Mouse (Mus musculus) limb, embryonic 12.5 days (tissue): ENCODE results near the gene 1700029P11Rik. TPM values are rescaled to one million over a fixed set of nuclear protein-coding genes. Genes with fewer than 3 reads are reported as not detected.

Experiments used
- ATAC-seq: fragments of 200-750 bp; cut with Nextera tagmentation; 2 replicates; pipeline ENCODE4 v1.8.0; 2017; ENCODE audit warnings: low read depth, moderate TSS enrichment; ENCODE audit not compliant: insufficient number of reproducible peaks, insufficient read depth, low FRiP score, low TSS enrichment
- H3K27ac ChIP-seq: fragments of 300-500 bp; sonication (generic); 2 replicates; pipeline ENCODE4 v1.5.1; 2016; ENCODE audit warnings: mild to moderate bottlenecking, moderate library complexity
- H3K27me3 ChIP-seq: fragments of 300-500 bp; sonication (generic); 2 replicates; pipeline ENCODE4 v1.6.1; 2016; ENCODE audit warnings: mild to moderate bottlenecking, moderate library complexity
- H3K36me3 ChIP-seq: fragments of 300-500 bp; sonication (generic); 2 replicates; pipeline ENCODE4 v1.6.1; 2016; ENCODE audit warnings: mild to moderate bottlenecking, moderate library complexity
- H3K4me1 ChIP-seq: fragments of 300-500 bp; sonication (generic); replicated peaks from 2 replicates; pipeline ENCODE4 v1.6.1; 2016
- H3K4me2 ChIP-seq: fragments of 300-500 bp; sonication (generic); 2 replicates; pipeline ENCODE4 v1.6.1; 2016; ENCODE audit warnings: mild to moderate bottlenecking, moderate library complexity
- H3K4me3 ChIP-seq: fragments of 300-500 bp; sonication (generic); replicated peaks from 2 replicates; pipeline ENCODE4 v1.5.1; 2016; ENCODE audit warnings: mild to moderate bottlenecking
- H3K9ac ChIP-seq: fragments of 300-500 bp; sonication (generic); replicated peaks from 2 replicates; pipeline ENCODE4 v1.6.1; 2016; ENCODE audit warnings: mild to moderate bottlenecking, moderate library complexity
- H3K9me3 ChIP-seq: fragments of 300-500 bp; sonication (generic); 2 replicates; pipeline ENCODE4 v1.6.1; 2016; ENCODE audit warnings: mild to moderate bottlenecking, moderate library complexity
- WGBS: fragments of 180-500 bp; shearing (Covaris S2); methylation state at CpG from one replicate; pipeline ENCODE4 v1.1.7; 2016; 5-methylcytosine and 5-hydroxymethylcytosine counted together
- polyA plus RNA-seq: library from polyadenylated mRNA; unstranded; fragments of >200 nt; fragmentation: Nextera tagmentation; extraction: Ambion mirVana; gene quantifications from 2 replicates; pipeline ENCODE4 v1.2.1, GENCODE M21; 2016

1700029P11Rik gene
- polyA plus RNA-seq, 1 experiment from 2014 or later: not detected

GRCm38 (mm10) chr15:82015392-82016100 lies 35.2 kb downstream of the 1700029P11Rik start:
- Histone ChIP-seq H3K9ac (peak overlapping the region; percentile 86), H3K4me3 (peak overlapping the region; percentile 95), H3K27me3 (no peaks in the 10 kb centered on the region), H3K36me3 (peaks cover 19% of the 10 kb centered on the region), H3K27ac (peak overlapping the region; percentile 70; the same call in 1 of the 2 replicates), H3K9me3 (no peaks in the 10 kb centered on the region), H3K4me2 (peak overlapping the region; percentile 96), H3K4me1 (peaks cover 16% of the 10 kb centered on the region)
- WGBS: under 1% methylated on average over 37 of the region's 39 CpGs
- peak; percentile 8; the same call in 1 of the 2 replicates for ATAC-seq

GRCm38 (mm10) chr15:82016101-82016808 lies 35.9 kb downstream of the 1700029P11Rik start:
- Histone ChIP-seq H3K9me3 (no peaks in the 10 kb centered on the region), H3K9ac (peak overlapping the region; percentile 86), H3K4me2 (peak overlapping the region; percentile 96), H3K27ac (peak overlapping the region; percentile 72), H3K4me3 (peak overlapping the region; percentile 95), H3K27me3 (no peaks in the 10 kb centered on the region), H3K4me1 (peaks cover 16% of the 10 kb centered on the region), H3K36me3 (peaks cover 21% of the 10 kb centered on the region)
- peak; percentile 95 for ATAC-seq
- under 1% methylated on average over 53 of the region's 53 CpGs for WGBS

GRCm38 (mm10) chr15:82016830-82017229 lies 36.5 kb downstream of the 1700029P11Rik start:
- peaks cover 16% of the 10 kb centered on the region for H3K4me1 ChIP-seq

GRCm38 (mm10) chr15:82017461-82017860 lies 37.1 kb downstream of the 1700029P11Rik start:
- no peaks in the 10 kb centered on the region for H3K9me3 ChIP-seq
- no peak overlapping the region for H3K9ac ChIP-seq
- H3K36me3 ChIP-seq: peaks cover 30% of the 10 kb centered on the region
- no peak for ATAC-seq
- 75% methylated on average over 4 of the region's 4 CpGs for WGBS
- H3K4me3 ChIP-seq: no peak overlapping the region
- no peak overlapping the region for H3K27ac ChIP-seq
- peaks cover 16% of the 10 kb centered on the region for H3K4me1 ChIP-seq
- no peaks in the 10 kb centered on the region for H3K27me3 ChIP-seq
- no peak overlapping the region for H3K4me2 ChIP-seq

More at GRCm38 (mm10) chr15:82016830-82017229, 36.5 kb downstream of the 1700029P11Rik start:
- H3K4me3 ChIP-seq: peak overlapping the region; percentile 95
- no peak for ATAC-seq
- H3K9me3 ChIP-seq: no peaks in the 10 kb centered on the region
- H3K27me3 ChIP-seq: no peaks in the 10 kb centered on the region
- H3K36me3 ChIP-seq: peaks cover 27% of the 10 kb centered on the region
- 26% methylated on average over 6 of the region's 6 CpGs for WGBS
- H3K4me2 ChIP-seq: peak overlapping the region; percentile 96
- peak overlapping the region; percentile 72 for H3K27ac ChIP-seq
- peak overlapping the region; percentile 69 for H3K9ac ChIP-seq

- no peaks in the 10 kb centered on the region for H3K9me3 ChIP-seq
- H3K4me2 ChIP-seq: no peak overlapping the region
- 89% methylated on average over 3 of the region's 3 CpGs for WGBS
- H3K27me3 ChIP-seq: no peaks in the 10 kb centered on the region
- H3K4me3 ChIP-seq: no peak overlapping the region
- H3K27ac ChIP-seq: no peak overlapping the region
- peaks cover 48% of the 10 kb centered on the region for H3K36me3 ChIP-seq
- no peak for ATAC-seq
- no peak overlapping the region for H3K9ac ChIP-seq
- peaks cover 15% of the 10 kb centered on the region for H3K4me1 ChIP-seq
Measured at GRCm38 (mm10) chr15:82019288-82019687, 38.9 kb downstream of the 1700029P11Rik start.

- Histone ChIP-seq H3K9me3 (no peaks in the 10 kb centered on the region), H3K27me3 (no peaks in the 10 kb centered on the region), H3K27ac (no peak overlapping the region), H3K9ac (no peak overlapping the region), H3K4me1 (no peaks in the 10 kb centered on the region), H3K4me3 (no peak overlapping the region), H3K4me2 (no peak overlapping the region), H3K36me3 (peaks cover 81% of the 10 kb centered on the region)
- WGBS: 89% methylated on average over 13 of the region's 13 CpGs
- no peak for ATAC-seq
Measured at GRCm38 (mm10) chr15:82022535-82023088, 42.3 kb downstream of the 1700029P11Rik start.

- H3K9me3 ChIP-seq: no peaks in the 10 kb centered on the region
- no peak overlapping the region for H3K4me3 ChIP-seq
- no peak for ATAC-seq
- no peaks in the 10 kb centered on the region for H3K4me1 ChIP-seq
- H3K4me2 ChIP-seq: no peak overlapping the region
- H3K9ac ChIP-seq: no peak overlapping the region
- peaks cover 92% of the 10 kb centered on the region for H3K36me3 ChIP-seq
- WGBS: 94% methylated on average over 6 of the region's 6 CpGs
- no peaks in the 10 kb centered on the region for H3K27me3 ChIP-seq
- H3K27ac ChIP-seq: no peak overlapping the region
Measured at GRCm38 (mm10) chr15:82023965-82024635, 43.8 kb downstream of the 1700029P11Rik start.

GRCm38 (mm10) chr15:82027276-82027675 lies 46.9 kb downstream of the 1700029P11Rik start:
- H3K27me3 ChIP-seq: no peaks in the 10 kb centered on the region
- WGBS: 89% methylated on average over 7 of the region's 7 CpGs
- H3K4me2 ChIP-seq: no peak overlapping the region
- no peak overlapping the region for H3K9ac ChIP-seq
- H3K4me3 ChIP-seq: no peak overlapping the region
- peaks cover 100% of the 10 kb centered on the region for H3K36me3 ChIP-seq
- H3K4me1 ChIP-seq: no peaks in the 10 kb centered on the region
- no peaks in the 10 kb centered on the region for H3K9me3 ChIP-seq
- no peak overlapping the region for H3K27ac ChIP-seq
- no peak for ATAC-seq

GRCm38 (mm10) chr15:82027726-82028125 lies 47.4 kb downstream of the 1700029P11Rik start:
- Histone ChIP-seq H3K4me1 (no peaks in the 10 kb centered on the region), H3K4me3 (no peak overlapping the region), H3K27ac (no peak overlapping the region), H3K4me2 (no peak overlapping the region), H3K9ac (no peak overlapping the region), H3K27me3 (no peaks in the 10 kb centered on the region), H3K36me3 (peaks cover 98% of the 10 kb centered on the region), H3K9me3 (no peaks in the 10 kb centered on the region)
- WGBS: 82% methylated on average over 7 of the region's 7 CpGs
- ATAC-seq: no peak
